Mouse (Mus musculus) gastrocnemius, adult 2 months (tissue): ENCODE data around the gene Coq8b. TPM values are rescaled to one million over a fixed set of nuclear protein-coding genes. Genes with fewer than 3 reads are reported as not detected.
A peak's percentile ranks its signal among the peaks of the same experiment; 100 is the strongest.
"Not testable (repeated sequence)": the region's sequence is repeated elsewhere in the genome, so short reads cannot be mapped to it uniquely, and the experiment has no call there.

Experiments used
- DNase-seq: peaks from one replicate; pipeline ENCODE4 v3.0.0; 2022
- H3K27ac ChIP-seq: fragments of 200-600 bp; 2 replicates; pipeline ENCODE4 v1.8.1; 2022; ENCODE audit warnings: mild to moderate bottlenecking
- H3K4me3 ChIP-seq: fragments of 200-600 bp; 2 replicates; pipeline ENCODE4 v1.8.1; 2022; ENCODE audit warnings: mild to moderate bottlenecking, moderate library complexity
- CTCF ChIP-seq: fragments of 200-600 bp; IDR thresholded peaks from 2 replicates; pipeline ENCODE4 v1.8.1; 2022; ENCODE audit warnings: antibody characterized with exemption, mild to moderate bottlenecking, moderate library complexity
- intact Hi-C: fragments of 180-260 bp; cut with DNase I; formaldehyde crosslinking; loops from one replicate; pipeline ENCODE4 v1.15.1; 2025
- total RNA-seq, 2 experiments: library from RNA; stranded (reverse); gene quantifications; 2 replicates each; pipeline ENCODE4 v1.2.3; 2021

Coq8b gene
- total RNA-seq, 2 experiments from 2014 or later: 3.2 to 3.4 TPM

GRCm38 (mm10) chr7:27231693-27232331, 1.0 kb upstream of the Coq8b start:
- intact Hi-C loops: loop anchor here (2.0 kb wide), 1 partner anchor 73 kb away; no protein-coding TSS in a partner anchor
- DNase-seq: peak; percentile 58
- Histone ChIP-seq H3K27ac (peak overlapping the region; percentile 86), H3K4me3 (no peak overlapping the region)
- no peak for TF ChIP-seq CTCF

GRCm38 (mm10) chr7:27233300-27233699, 477 bp downstream of the Coq8b start:
- Histone ChIP-seq H3K27ac (peak overlapping the region; percentile 86), H3K4me3 (peak overlapping the region; percentile 76)
- no peak for DNase-seq
- TF ChIP-seq CTCF: no peak
- intact Hi-C loops: loop anchor here (2.0 kb wide), 1 partner anchor 74 kb away; no protein-coding TSS in a partner anchor

DNA sequence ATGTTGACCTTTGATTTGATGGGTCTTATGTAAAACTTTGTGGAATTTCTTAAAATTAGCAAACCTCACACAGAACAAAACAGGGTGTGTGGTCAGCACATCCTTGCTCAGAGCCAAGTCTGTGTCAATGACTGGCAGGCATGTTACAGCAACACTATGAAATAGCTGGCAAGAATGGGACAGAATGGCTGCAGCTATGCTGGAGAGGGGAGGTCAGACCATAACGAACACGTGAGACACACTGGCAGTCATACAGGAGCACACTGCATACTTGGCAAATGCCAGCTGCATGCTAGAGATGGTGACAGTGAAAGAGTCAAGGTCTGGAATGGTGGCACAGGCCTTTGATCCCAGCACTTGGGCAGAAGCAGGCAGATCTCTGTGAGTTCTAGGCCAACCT, 2.9 kb downstream of the Coq8b start:
- H3K27ac ChIP-seq: no peak overlapping the region
- no peak overlapping the region for H3K4me3 ChIP-seq
- DNase-seq: no peak
- intact Hi-C loops: no loop called here
- no peak for TF ChIP-seq CTCF

GRCm38 (mm10) chr7:27237527-27237926, 4.7 kb downstream of the Coq8b start:
- no peak for DNase-seq
- TF ChIP-seq CTCF: no peak
- H3K27ac ChIP-seq: no peak overlapping the region
- no peak overlapping the region for H3K4me3 ChIP-seq
- intact Hi-C loops: no loop called here

DNA sequence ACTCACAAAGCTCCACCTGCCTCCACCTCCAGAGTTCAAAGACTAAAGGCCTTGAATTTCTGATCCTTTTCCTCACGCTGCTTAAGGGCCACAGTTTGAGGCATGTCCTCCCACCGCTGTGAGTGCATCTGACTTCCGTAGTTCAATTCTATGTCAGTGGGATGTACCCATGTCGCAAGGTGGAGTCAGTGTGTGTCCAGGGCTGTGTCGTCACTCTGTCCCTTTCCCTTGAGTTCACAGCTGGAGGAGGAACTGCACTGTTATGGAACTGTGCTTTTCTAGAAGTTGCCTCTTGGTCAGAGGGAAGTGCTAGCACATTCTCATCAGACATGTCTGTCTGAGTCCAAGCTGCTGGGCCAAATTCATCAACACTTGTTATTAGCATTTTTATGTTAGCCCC, 5.7 kb downstream of the Coq8b start:
- TF ChIP-seq CTCF: no peak
- no peak overlapping the region for H3K27ac ChIP-seq
- intact Hi-C loops: no loop called here
- no peak for DNase-seq
- no peak overlapping the region for H3K4me3 ChIP-seq

GRCm38 (mm10) chr7:27243211-27243610, 10.4 kb downstream of the Coq8b start:
- intact Hi-C loops: no loop called here
- Histone ChIP-seq H3K4me3 (no peak overlapping the region), H3K27ac (peak overlapping the region; percentile 67)
- peak; percentile 78 for DNase-seq
- TF ChIP-seq CTCF: no peak

GRCm38 (mm10) chr7:27244088-27244487, 11.3 kb downstream of the Coq8b start:
- DNase-seq, intact Hi-C loops, H3K4me3 ChIP-seq, H3K27ac ChIP-seq: not testable (repeated sequence)
- TF ChIP-seq CTCF: peak; percentile 60

GRCm38 (mm10) chr7:27249146-27249545, 16.3 kb downstream of the Coq8b start:
- intact Hi-C loops: no loop called here
- Histone ChIP-seq H3K4me3 (no peak overlapping the region), H3K27ac (no peak overlapping the region)
- peak; percentile 58 for TF ChIP-seq CTCF
- no peak for DNase-seq

GRCm38 (mm10) chr7:27249928-27250327, 17.1 kb downstream of the Coq8b start:
- intact Hi-C loops: no loop called here
- DNase-seq: no peak
- no peak for TF ChIP-seq CTCF
- H3K4me3 ChIP-seq: no peak overlapping the region
- H3K27ac ChIP-seq: no peak overlapping the region

- no peak for DNase-seq
- Histone ChIP-seq H3K4me3 (no peak overlapping the region), H3K27ac (no peak overlapping the region)
- no peak for TF ChIP-seq CTCF
- intact Hi-C loops: no loop called here
Measured at GRCm38 (mm10) chr7:27251946-27252345, 19.1 kb downstream of the Coq8b start.

- intact Hi-C loops: loop anchor here (5.0 kb wide), 1 partner anchor 93 kb away; no protein-coding TSS in a partner anchor
- DNase-seq: no peak
Measured at GRCm38 (mm10) chr7:27255721-27256120, 22.9 kb downstream of the Coq8b start.

GRCm38 (mm10) chr7:27257046-27257851, 24.4 kb downstream of the Coq8b start:
- no peak for TF ChIP-seq CTCF
- peak overlapping the region; percentile 88 for H3K4me3 ChIP-seq
- peak; percentile 57 for DNase-seq
- H3K27ac ChIP-seq: peak overlapping the region; percentile 87
- intact Hi-C loops: loop anchor here (1.0 to 5.0 kb wide), 2 partner anchors 27 to 95 kb away; no protein-coding TSS in a partner anchor

More at GRCm38 (mm10) chr7:27255721-27256120, 22.9 kb downstream of the Coq8b start:
- Histone ChIP-seq H3K4me3 (no peak overlapping the region), H3K27ac (no peak overlapping the region)
- peak; percentile 61 for TF ChIP-seq CTCF

DNA sequence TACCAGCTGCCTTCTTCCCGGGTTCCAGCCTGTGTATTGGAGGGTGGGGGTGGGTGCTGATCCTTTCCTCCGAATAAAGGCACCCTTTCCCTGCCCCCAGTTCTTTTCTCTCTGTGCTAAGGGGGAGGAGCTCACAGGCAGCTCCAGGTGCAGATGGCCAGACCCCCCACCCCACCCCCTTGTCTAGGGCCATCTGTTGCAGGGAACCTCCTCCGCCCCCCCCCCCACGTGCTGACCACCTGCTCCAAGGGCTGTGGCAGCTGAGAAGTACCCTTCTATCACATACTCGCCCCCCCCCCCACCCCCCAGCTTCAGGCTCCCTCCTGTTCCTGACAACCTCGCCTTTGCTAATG, 25.0 kb downstream of the Coq8b start:
- peak overlapping the region; percentile 88 for H3K4me3 ChIP-seq
- H3K27ac ChIP-seq: peak overlapping the region; percentile 87
- intact Hi-C loops: loop anchor here (1.0 to 5.0 kb wide), 2 partner anchors 28 to 96 kb away; no protein-coding TSS in a partner anchor
- DNase-seq: no peak
- TF ChIP-seq CTCF: no peak
